Mouse (Mus musculus) common myeloid progenitor, adult 5-6 weeks (primary cell): ENCODE measurements around the gene Smad9. TPM values are rescaled to one million over a fixed set of nuclear protein-coding genes. Genes with fewer than 3 reads are reported as not detected.

Experiments
- ATAC-seq: replicated peaks from 2 replicates; pipeline ENCODE4 v1.8.0; 2016; ENCODE audit warnings: low read depth, mild to moderate bottlenecking, moderate TSS enrichment, inconsistent platforms; ENCODE audit not compliant: poor library complexity, severe bottlenecking
- total RNA-seq: library from RNA; stranded (forward); fragments of 200-1000, 187-1606 nt; gene quantifications from 2 replicates; pipeline ENCODE4 v1.2.3, GENCODE M21; 2017

Gene Smad9
- total RNA-seq, result not detected in 2 replicates

- ATAC-seq, result peak; percentile 20
These were observed at the start of gene Smad9 for GRCm38 (mm10) chr3:54755145-54756041. Gene Smad9, plus strand, starts transcription at chr3:54755582.

- peak; percentile 89 for ATAC-seq
These were observed 46.4 kb upstream of the Smad9 start for GRCm38 (mm10) chr3:54708972-54709371.

DNA sequence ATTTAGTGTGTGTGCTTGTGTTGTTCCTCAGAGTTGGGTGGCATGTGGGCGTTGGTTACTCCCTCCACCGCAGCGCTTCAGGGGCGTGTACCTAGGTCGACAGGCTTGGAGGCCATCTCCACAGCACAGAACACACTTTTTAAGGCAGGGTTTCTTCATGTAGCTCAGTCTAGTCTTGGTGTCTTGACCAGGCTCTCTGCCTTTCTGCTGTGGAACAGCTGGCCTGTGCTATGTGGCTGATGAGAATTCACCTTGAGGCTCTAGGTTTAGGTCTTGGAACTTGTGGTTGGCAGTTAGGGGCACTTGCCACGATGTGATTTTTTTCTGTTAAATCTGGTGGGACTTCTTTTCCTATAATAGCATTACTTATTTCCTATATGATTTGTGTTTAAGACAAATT lies 41.1 kb upstream of the Smad9 start, which contains the start of gene Gm21958:
TSS of gene Gm21958 (minus strand) at position 101 of the 400 bp plus-strand sequence.
- no peak for ATAC-seq

- no peak for ATAC-seq
These were observed 39.9 kb upstream of the Smad9 start for GRCm38 (mm10) chr3:54715461-54715860.

DNA sequence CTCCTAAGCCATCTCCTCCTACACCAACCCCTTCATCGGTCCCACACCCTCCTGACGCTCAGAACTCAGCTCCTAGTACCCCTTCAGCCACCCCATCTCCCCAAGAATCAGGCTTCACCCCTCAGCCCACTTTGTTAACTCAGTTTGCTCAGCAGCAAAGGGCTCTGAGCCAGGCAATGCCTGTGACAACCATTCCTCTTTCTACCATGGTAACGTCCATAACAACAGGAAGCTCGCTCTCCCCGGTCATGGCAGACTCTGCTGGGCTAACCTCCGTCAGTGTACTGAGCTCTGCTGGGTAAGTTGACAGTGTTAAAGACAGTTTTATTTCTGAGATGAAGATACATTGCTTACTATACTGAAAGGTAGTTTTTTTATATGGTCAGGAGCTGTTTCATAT lies 38.0 kb upstream of the Smad9 start:
- ATAC-seq, result no peak

DNA sequence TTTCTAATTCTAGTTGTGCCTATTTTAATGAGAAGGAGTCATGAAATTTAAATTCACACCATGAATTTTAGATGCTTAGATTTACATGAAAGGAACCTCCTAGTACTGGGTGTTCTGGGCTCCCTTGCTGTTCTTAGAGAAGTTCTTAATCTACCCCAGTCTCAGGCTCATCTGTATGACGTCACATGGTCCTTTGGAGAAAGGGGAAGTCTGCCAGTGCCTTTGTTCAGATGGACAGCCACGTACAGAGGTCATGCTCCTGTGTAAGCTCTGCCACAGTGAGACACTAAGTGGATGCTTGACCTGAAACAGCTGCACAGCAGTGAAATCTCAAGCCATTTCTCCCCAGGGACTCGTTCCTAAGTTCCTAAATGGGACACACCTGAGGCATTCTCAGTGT lies 36.4 kb upstream of the Smad9 start:
- peak; percentile 95 for ATAC-seq

DNA sequence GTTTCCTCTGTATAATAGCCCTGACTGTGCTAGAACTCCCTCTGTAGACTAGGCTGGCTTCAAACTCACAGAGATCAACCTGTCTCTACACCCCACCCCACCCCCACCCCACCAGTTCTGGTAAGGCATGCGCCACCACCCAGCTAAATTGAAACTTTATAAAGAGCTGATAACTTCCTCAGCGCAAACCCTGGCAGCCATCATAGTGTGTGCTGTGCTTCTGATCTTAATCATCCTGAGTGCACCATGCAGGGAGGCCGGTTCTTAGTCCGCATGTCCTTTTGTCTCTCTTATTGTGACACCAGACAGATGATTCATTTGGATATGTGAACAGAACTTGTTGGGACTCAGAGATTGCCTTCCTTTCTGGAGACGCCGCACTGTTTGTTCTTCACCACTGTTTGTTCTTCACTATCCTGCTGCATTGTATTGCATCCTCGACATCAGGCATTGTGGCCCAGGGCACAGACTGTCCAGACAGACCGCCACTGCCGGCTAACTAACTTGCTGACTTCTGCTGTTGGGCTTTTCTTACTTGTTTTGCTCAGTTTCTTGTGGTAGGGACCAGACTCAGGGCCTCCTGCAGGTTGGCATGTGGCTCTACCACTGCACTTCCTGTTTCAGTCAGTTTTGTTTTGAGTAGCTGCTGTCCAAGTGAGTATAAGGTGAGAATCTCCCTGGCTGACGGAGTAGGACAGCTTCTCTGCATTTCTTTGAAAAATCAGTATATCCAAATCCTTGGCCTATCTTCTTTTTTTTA lies 31.5 kb upstream of the Smad9 start:
- peak; percentile 97 for ATAC-seq

GRCm38 (mm10) chr3:54725344-54725743 lies 30.0 kb upstream of the Smad9 start:
- no peak for ATAC-seq

DNA sequence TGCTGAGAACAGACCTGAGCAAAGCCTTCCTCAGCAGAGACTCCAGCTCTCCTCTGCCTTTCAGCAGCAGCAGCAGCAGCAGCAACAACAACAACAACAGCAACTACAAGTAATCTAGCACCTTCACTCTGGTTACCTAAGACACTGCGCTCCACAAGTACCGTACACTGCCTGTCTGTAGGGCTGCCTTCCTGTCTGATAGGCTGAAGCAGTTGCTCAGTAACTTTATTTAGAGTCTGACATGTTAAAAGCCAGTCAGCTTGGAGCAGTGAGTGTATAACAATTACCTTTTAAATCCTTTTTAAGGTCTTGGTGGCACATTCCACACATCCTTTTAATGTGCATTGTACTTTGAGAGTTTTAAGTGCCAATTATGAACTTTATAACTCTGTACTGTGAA lies 27.8 kb upstream of the Smad9 start:
- no peak for ATAC-seq

GRCm38 (mm10) chr3:54728100-54728499 lies 27.3 kb upstream of the Smad9 start:
- no peak for ATAC-seq

GRCm38 (mm10) chr3:54731626-54732150 lies 23.7 kb upstream of the Smad9 start:
- no peak for ATAC-seq

DNA sequence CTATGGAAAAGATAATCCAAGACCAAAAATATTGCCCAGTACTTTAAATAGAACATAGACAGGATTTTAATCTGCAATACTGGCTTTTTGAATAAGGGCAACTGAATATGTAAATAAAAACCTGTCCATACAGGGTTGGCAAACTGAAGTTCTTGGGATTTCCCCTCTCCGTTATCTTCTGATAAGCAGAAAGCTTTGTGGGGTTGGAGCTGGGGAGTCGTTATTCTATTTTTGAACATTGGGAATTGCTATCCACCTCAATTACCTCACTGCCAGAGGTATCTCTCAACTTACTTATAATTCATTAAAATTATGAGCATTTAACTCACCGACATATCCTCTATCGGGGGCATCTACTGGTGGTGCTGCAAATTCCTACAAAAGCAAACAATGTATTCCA lies 23.0 kb upstream of the Smad9 start:
- ATAC-seq, result no peak

- ATAC-seq, result peak; percentile 76
These were observed 20.8 kb upstream of the Smad9 start for GRCm38 (mm10) chr3:54734411-54735246.

DNA sequence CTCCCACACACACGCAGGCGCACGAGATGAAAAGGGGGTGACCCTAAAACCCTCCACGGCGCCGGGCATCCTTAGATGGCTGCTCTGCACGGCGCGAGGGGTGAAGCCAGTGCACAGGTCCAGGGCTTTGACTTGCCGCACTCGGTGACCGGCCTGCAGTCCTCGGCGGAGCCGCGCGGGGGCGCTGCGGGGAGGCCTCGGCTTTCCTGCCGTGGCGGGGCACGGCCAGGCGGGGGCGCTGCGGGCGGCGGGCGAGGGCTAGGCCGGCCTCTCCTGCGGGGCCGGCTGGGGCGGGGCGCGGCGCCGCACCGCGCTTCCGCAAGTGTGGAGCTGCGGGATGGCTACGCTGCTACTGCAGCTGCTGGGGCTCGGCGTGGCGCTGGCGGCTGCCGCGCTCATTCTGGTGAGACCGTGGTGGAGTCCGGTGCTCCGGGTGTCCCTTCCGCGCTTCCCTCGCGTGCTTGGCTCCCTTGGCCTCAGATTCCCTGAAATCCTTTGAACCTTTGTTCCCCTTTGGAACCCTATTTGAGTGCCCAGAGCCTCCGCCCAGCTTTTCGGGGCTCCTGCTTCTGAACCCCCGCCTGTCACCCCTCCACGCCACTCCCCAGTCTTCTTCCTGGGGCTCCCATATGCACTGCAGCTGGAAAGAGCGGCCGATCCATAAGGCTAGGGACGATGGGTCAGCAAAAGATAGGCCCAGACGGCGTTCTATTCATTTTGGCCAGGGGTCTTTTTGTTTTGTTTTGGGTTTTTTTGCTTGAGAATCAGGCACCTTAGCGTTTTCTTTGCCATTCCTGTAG lies 19.9 kb upstream of the Smad9 start, which contains the start of the genes Exosc8 and Alg5:
TSS of gene Exosc8 (minus strand) at position 147 of the 800 bp plus-strand sequence.
TSS of gene Alg5 (plus strand) at position 293 of the 800 bp plus-strand sequence.
- peak; percentile 69 for ATAC-seq

DNA sequence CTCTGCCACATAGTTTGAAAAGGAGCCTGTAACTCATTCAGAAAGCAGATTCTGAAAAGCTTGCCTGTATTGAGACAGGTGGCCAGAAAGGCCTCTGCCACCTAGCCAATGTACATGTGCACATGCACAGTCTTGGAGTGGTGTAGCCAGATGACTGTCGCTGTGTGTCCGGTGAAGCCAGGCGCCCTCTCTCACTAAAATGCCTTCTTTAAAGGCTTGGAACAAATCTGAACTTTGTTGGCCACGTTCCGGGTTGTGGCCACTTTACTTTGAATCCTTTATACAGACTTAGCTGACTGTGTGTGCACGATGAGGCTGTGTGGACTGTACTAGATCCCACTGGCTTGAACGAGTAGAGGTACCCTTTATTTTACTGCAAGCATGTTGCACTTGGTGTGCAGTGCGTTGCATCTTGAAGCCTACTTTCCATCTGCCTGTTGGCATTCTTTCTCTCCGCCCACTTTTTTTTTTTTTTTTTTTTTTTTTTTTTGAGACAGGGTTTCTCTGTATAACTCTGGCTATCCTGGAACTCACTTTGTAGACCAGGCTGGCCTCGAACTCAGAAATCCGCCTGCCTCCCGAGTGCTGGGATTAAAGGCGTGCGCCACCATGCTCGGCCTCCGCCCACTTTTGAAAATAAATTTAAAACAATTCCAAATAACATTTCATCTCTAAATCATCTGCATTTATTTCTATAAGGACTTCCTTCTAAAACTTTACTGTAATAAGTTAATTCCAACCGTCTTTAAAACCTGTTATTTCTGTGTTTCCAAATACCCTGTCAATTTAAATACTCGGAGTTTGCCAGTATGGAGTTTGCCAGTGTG lies 19.1 kb upstream of the Smad9 start:
- peak; percentile 19; the same call in 1 of the 2 replicates for ATAC-seq

DNA sequence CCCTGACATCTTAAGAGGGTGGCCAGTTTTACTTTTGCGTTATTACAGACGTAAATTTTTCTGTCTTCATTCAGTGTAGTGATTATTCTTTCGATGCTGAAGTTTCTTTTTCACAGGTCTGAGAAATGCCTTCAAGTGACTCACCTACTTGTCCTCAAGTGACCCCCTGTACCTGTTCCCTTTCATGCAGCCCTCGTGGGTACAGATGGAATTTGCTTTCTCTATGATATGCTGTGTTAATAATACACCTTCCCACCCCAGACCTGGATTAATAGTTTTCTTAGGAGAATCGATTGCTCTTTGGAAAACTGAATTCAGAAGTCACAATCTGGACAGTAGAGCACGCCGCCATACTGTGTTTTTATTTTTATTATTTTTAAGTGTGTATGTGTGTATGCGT lies 18.1 kb upstream of the Smad9 start:
- no peak for ATAC-seq

GRCm38 (mm10) chr3:54741965-54742364 lies 13.4 kb upstream of the Smad9 start:
- no peak for ATAC-seq

- peak; percentile 71 for ATAC-seq
These were observed 9.6 kb upstream of the Smad9 start for GRCm38 (mm10) chr3:54745799-54746198.
